Mouse (Mus musculus): ENCODE results near the gene Prr12. TPM values are rescaled to one million over a fixed set of nuclear protein-coding genes. Genes with fewer than 3 reads are reported as not detected.

The Prr12 gene
- total and polyA plus RNA-seq, 2 experiments from 2014 or later: 3.8 to 12.5 TPM

DNA sequence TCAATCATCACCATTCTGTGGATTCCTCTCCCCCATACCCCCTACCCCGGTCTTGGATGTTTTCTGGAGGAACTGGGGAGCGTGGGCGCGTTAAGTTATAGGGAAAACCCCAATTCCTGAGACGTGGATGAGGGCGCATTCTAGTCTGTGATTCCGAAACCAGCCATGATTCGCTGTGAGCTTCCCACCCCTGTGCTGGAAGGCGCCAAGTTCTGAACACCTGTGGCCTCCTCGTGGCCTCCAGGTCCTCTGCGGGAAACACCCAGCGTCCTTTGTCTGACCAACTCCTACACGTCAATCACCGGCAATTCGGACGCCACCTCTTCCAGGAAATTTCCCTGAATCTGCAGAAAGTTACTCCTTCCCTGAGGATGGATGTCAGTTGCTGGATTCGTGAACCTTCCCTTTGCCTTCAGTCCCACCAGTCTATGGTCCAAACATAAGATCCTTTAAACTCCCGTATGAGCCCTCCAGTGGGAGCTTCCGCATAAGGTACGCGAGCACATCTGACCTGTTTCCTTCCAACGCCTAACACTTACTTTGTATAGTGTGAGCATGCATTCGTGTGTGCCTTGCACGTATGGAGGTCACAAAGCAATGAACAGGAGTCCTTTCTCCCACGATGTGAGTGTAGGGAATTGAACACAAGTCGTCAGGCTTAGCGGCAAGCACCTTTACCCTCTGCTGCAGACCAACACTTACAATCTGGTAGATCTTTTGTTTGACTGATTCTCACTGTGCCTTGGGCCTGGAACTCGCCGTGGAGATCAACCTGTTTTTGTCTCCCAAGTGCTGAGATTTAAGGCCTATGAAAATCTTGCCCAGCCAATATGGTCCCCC is 65.6 kb downstream of the Prr12 start:
- WGBS: under 1% methylated on average over 29 of the region's 29 CpGs
- Histone ChIP-seq H3K9me3 (replicated peaks; ENCODE audit: control insufficient read depth, low read length) (no peaks in the 10 kb centered on the region), H3K4me3 (ENCODE audit: low read depth, low read length) (peak overlapping the region; percentile 61), H3K4me1 (ENCODE audit: control insufficient read depth, insufficient read depth) (peaks cover 18% of the 10 kb centered on the region; the same call in 1 of the 2 replicates), H3K4me2 (ENCODE audit: low read depth, low read length) (peak overlapping the region; percentile 88), H3K27ac (ENCODE audit: low read depth) (peak overlapping the region; percentile 91), H3K36me3 (replicated peaks; ENCODE audit: control insufficient read depth, insufficient read depth, low read length) (peaks cover 20% of the 10 kb centered on the region), H3K9ac (replicated peaks; ENCODE audit: low read depth, low read length) (peak overlapping the region; percentile 71), H3K27me3 (ENCODE audit: control insufficient read depth, insufficient read depth, low read length) (no peaks in the 10 kb centered on the region)
- DNase-seq (ENCODE audit: low spot score): peak; percentile 71
- TF ChIP-seq CTCF (IDR thresholded peaks at IDR 0.05; ENCODE audit: low read depth) (no peak), EP300 (IDR thresholded peaks at IDR 0.05; ENCODE audit: low read depth) (no peak)
- ATAC-seq (ENCODE audit: insufficient read depth, low read depth): peak; percentile 15

DNA sequence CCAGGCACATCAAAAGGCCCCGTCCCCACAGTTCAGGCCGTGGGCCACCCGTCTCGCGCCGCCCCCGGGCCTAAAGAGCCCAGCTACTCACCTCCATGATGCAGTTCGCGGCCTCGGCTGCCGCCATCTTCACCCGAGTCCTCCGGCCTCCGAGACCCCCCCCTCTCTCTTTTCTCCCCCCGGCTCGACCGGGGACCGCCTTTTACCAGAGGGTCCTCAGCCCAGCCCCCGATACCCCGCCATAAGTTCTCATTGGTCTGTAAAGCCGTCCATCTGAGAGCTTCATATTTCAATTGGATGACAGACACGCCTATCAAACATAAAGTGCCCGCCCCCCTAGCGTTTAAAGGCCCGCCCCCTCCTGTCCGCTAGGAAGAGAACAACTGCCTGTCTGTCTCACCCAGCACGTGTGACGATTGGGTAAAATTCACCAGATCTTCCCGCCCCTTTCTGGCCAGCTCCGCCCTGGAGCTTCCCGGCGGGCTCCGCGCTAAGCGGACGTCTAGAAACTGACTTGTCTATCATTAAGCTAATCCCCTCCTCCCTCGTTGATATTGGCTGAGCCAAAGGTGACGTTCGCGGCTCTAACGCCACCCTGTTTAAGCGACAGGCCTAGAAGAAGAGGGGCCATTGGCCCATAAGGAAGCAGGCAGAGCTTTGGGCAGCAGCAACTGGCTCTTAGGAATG is 66.3 kb downstream of the Prr12 start, which contains the start of gene Prmt1:
TSS of gene Prmt1 (minus strand) at position 377 of the 687 bp plus-strand sequence.
- Histone ChIP-seq H3K9ac (replicated peaks; ENCODE audit: low read depth, low read length) (peak within 1 kb of the TSS; percentile 91), H3K9me3 (replicated peaks; ENCODE audit: control insufficient read depth, low read length) (no peaks in the 10 kb centered on the region), H3K27me3 (ENCODE audit: control insufficient read depth, insufficient read depth, low read length) (no peaks in the 10 kb centered on the region), H3K4me3 (ENCODE audit: low read depth, low read length) (peak within 1 kb of the TSS; percentile 89), H3K4me1 (ENCODE audit: control insufficient read depth, insufficient read depth) (peaks cover 18% of the 10 kb centered on the region; the same call in 1 of the 2 replicates), H3K36me3 (replicated peaks; ENCODE audit: control insufficient read depth, insufficient read depth, low read length) (peaks cover 20% of the 10 kb centered on the region), H3K4me2 (ENCODE audit: low read depth, low read length) (peak within 1 kb of the TSS; percentile 96), H3K27ac (ENCODE audit: low read depth) (peak within 1 kb of the TSS; percentile 96)
- peak; percentile 100 for DNase-seq (ENCODE audit: low spot score)
- TF ChIP-seq CTCF (IDR thresholded peaks at IDR 0.05; ENCODE audit: low read depth) (no peak), EP300 (IDR thresholded peaks at IDR 0.05; ENCODE audit: low read depth) (peak; percentile 86)
- ATAC-seq (ENCODE audit: insufficient read depth, low read depth): peak; percentile 93
- WGBS: under 1% methylated on average over 42 of the region's 42 CpGs

DNA sequence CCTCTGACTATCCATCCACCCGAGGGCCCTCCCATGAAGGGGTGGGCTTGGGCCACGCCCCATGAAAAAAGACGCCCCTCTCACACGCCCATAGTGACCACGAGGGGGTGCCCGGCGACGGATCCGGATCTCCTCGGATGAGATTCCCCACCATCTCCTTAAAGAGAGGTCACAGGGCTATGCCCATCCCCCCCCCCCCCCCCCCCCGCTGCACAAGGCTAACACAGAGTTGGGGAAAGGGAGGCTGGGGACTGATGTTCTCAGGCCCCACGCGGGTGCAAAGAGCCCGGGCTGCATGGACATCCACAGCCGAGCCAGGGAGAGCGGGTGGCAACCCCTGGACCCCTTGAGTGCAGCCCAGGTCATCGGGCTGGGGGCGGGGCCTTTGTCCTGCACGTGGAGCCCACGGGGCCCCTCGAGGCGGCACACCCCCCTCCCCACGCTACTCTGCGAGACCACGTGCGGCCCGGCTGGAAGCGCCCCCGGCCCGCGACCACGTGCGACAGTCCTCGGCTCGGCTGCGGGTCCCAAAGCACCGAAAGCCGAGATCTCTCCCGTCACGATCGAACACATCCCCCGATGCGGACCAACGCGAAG is 67.0 kb downstream of the Prr12 start:
- Histone ChIP-seq H3K9ac (replicated peaks; ENCODE audit: low read depth, low read length) (peak overlapping the region; percentile 91), H3K4me3 (ENCODE audit: low read depth, low read length) (peak overlapping the region; percentile 89), H3K9me3 (replicated peaks; ENCODE audit: control insufficient read depth, low read length) (no peaks in the 10 kb centered on the region), H3K4me1 (ENCODE audit: control insufficient read depth, insufficient read depth) (peaks cover 18% of the 10 kb centered on the region; the same call in 1 of the 2 replicates), H3K27me3 (ENCODE audit: control insufficient read depth, insufficient read depth, low read length) (no peaks in the 10 kb centered on the region), H3K27ac (ENCODE audit: low read depth) (peak overlapping the region; percentile 96), H3K4me2 (ENCODE audit: low read depth, low read length) (peak overlapping the region; percentile 96), H3K36me3 (replicated peaks; ENCODE audit: control insufficient read depth, insufficient read depth, low read length) (peaks cover 20% of the 10 kb centered on the region)
- TF ChIP-seq EP300 (IDR thresholded peaks at IDR 0.05; ENCODE audit: low read depth) (no peak; the same call in 1 of the 2 replicates), CTCF (IDR thresholded peaks at IDR 0.05; ENCODE audit: low read depth) (peak; percentile 37)
- peak; percentile 3 for ATAC-seq (ENCODE audit: insufficient read depth, low read depth)
- DNase-seq (ENCODE audit: low spot score): peak; percentile 66
- WGBS: under 1% methylated on average over 43 of the region's 45 CpGs

GRCm38 (mm10) chr7:44984833-44985164 is 67.9 kb downstream of the Prr12 start:
- Histone ChIP-seq H3K27me3 (ENCODE audit: control insufficient read depth, insufficient read depth, low read length) (no peaks in the 10 kb centered on the region), H3K9ac (replicated peaks; ENCODE audit: low read depth, low read length) (no peak overlapping the region; the same call in 1 of the 2 replicates), H3K4me3 (ENCODE audit: low read depth, low read length) (no peak overlapping the region), H3K36me3 (replicated peaks; ENCODE audit: control insufficient read depth, insufficient read depth, low read length) (peaks cover 26% of the 10 kb centered on the region), H3K27ac (ENCODE audit: low read depth) (peak overlapping the region; percentile 96), H3K4me1 (ENCODE audit: control insufficient read depth, insufficient read depth) (peaks cover 18% of the 10 kb centered on the region; the same call in 1 of the 2 replicates), H3K9me3 (replicated peaks; ENCODE audit: control insufficient read depth, low read length) (no peaks in the 10 kb centered on the region), H3K4me2 (ENCODE audit: low read depth, low read length) (peak overlapping the region; percentile 96)
- TF ChIP-seq CTCF (IDR thresholded peaks at IDR 0.05; ENCODE audit: low read depth) (no peak), EP300 (IDR thresholded peaks at IDR 0.05; ENCODE audit: low read depth) (no peak)
- DNase-seq (ENCODE audit: low spot score) (no peak), ATAC-seq (ENCODE audit: insufficient read depth, low read depth) (no peak)
- WGBS: 39% methylated on average over 3 of the region's 3 CpGs

Data from heart, postnatal 0 days (tissue).